ENCODE assay signal across 29 mouse cellular contexts in the genomic region with DNA sequence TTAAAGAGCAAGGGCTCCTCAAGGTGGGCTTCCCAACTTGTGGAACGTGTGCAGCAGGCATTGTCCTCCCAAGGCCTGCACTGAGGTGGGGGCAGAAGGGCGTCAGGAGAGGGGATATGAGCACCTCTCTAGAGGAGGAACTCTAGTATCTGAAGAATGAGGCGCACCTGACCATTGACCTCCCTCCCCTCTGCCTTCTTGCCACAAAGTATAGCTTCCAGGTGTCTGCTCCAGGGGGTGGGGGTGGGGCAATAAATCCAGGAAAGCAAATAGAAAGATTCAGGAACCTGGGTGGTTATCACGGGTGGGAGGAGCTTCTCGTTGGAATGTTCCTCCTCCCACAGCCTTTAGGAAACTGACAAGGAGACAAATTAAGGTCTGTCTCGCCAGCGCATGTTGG. TPM values are rescaled to one million over a fixed set of nuclear protein-coding genes. Genes with fewer than 3 reads are reported as not detected.
DNase-seq lines count a peak whose midpoint lies in the region; ATAC-seq and TF ChIP-seq lines count a peak whose summit lies in the region.
"Had no signal": no experiment of that assay in that cellular context is flagged by ENCODE, and none has a peak within 500 bp of the region (broad histone marks: within the 10 kb centered on the region; RNA-seq: fewer than 3 reads in every experiment).

No protein-coding gene starts in this region.

- H3K9ac ChIP-seq in kidney, postnatal 0 days (ENCODE audit: low read depth, low read length): no peak overlapping the region
- no peak overlapping the region for H3K9ac ChIP-seq in intestine, embryonic 14.5 days (ENCODE audit: low read length)
- H3K9ac ChIP-seq in intestine, embryonic 16.5 days (ENCODE audit: low read depth, low read length): no peak overlapping the region
- H3K9ac ChIP-seq in stomach, postnatal 0 days (ENCODE audit: low read length): no peak overlapping the region
- H3K9ac ChIP-seq: embryonic facial prominence, embryonic 15.5 days; forebrain, embryonic 15.5 days; hindbrain, embryonic 15.5 days had no signal

- WGBS in kidney, postnatal 0 days: 55% methylated on average over 7 of the region's 7 CpGs
- 49% methylated on average over 7 of the region's 7 CpGs for WGBS in intestine, embryonic 14.5 days
- 50% methylated on average over 7 of the region's 7 CpGs for WGBS in intestine, embryonic 16.5 days
- 38% methylated on average over 7 of the region's 7 CpGs for WGBS in stomach, postnatal 0 days

- intact Hi-C loops in heart, postnatal 25 days (cut with DNase I): no loop called here

- no peak for TF ChIP-seq EP300 in stomach, postnatal 0 days (optimal IDR thresholded peaks at IDR 0.05)

- H3K4me2 ChIP-seq in kidney, postnatal 0 days (ENCODE audit: low read length): no peak overlapping the region
- no peak overlapping the region for H3K4me2 ChIP-seq in intestine, embryonic 14.5 days (ENCODE audit: low read length)
- no peak overlapping the region for H3K4me2 ChIP-seq in intestine, embryonic 16.5 days (ENCODE audit: low read depth, low read length)
- H3K4me2 ChIP-seq in stomach, postnatal 0 days (replicated peaks; ENCODE audit: low read depth): no peak overlapping the region
- H3K4me2 ChIP-seq: embryonic facial prominence, embryonic 15.5 days; forebrain, embryonic 15.5 days; hindbrain, embryonic 15.5 days had no signal

- 0 out of 2 replicates have a peak, but pooled peaks cover 2% of the 10 kb centered on the region for H3K4me1 ChIP-seq in kidney, postnatal 0 days (replicated peaks; ENCODE audit: insufficient read depth, low read length)
- H3K4me1 ChIP-seq in intestine, embryonic 14.5 days (replicated peaks; ENCODE audit: control insufficient read depth, insufficient read depth, low read length): peaks cover 12% of the 10 kb centered on the region; the same call in 1 of the 2 replicates
- no peaks in the 10 kb centered on the region for H3K4me1 ChIP-seq in intestine, embryonic 16.5 days (ENCODE audit: control insufficient read depth, insufficient read depth, low read length)
- H3K4me1 ChIP-seq in stomach, postnatal 0 days (replicated peaks; ENCODE audit: control insufficient read depth, insufficient read depth): no peaks in the 10 kb centered on the region

- DNase-seq in kidney, postnatal 0 days (ENCODE audit: low spot score): no peak
- DNase-seq in kidney, adult 18-20 months: no peak
- DNase-seq in intestine, embryonic 14.5 days (ENCODE audit: low spot score): no peak
- DNase-seq in stomach, postnatal 0 days (ENCODE audit: low spot score): peak; percentile 21
- DNase-seq in ovary, adult 18-20 months (ENCODE audit: low spot score): no peak
- no peak for DNase-seq in heart, postnatal 25 days (ENCODE audit: low spot score)
- DNase-seq: adrenal gland, adult 8-10 months; cerebellum, adult 11 months; cerebellum, adult 8-10 months; cerebellum, postnatal 14 days; embryo, embryonic 11 days; gastrocnemius, postnatal 10 days; heart, adult 18-20 months; heart, postnatal 10 days had no signal

- H3K9me3 ChIP-seq in kidney, postnatal 0 days (replicated peaks; ENCODE audit: low read length): no peaks in the 10 kb centered on the region
- no peaks in the 10 kb centered on the region for H3K9me3 ChIP-seq in intestine, embryonic 14.5 days (ENCODE audit: control insufficient read depth, low read length)
- H3K9me3 ChIP-seq in intestine, embryonic 16.5 days (ENCODE audit: control insufficient read depth, low read length): no peaks in the 10 kb centered on the region
- H3K9me3 ChIP-seq in stomach, postnatal 0 days (ENCODE audit: control insufficient read depth, low read length): no peaks in the 10 kb centered on the region
- H3K9me3 ChIP-seq: embryonic facial prominence, embryonic 15.5 days; forebrain, embryonic 15.5 days; G1E; heart, embryonic 10.5 days; hindbrain, embryonic 15.5 days had no signal

- no peak overlapping the region for H3K4me3 ChIP-seq in kidney, postnatal 0 days (replicated peaks; ENCODE audit: low read depth, low read length)
- H3K4me3 ChIP-seq in intestine, embryonic 14.5 days (ENCODE audit: low read depth, low read length): no peak overlapping the region
- no peak overlapping the region for H3K4me3 ChIP-seq in intestine, embryonic 16.5 days (ENCODE audit: low read length)
- no peak overlapping the region for H3K4me3 ChIP-seq in stomach, postnatal 0 days (ENCODE audit: low read depth, low read length)
- H3K4me3 ChIP-seq: embryonic facial prominence, embryonic 15.5 days; erythroblast, embryonic 14.5 days; forebrain, embryonic 15.5 days; heart, embryonic 10.5 days; hindbrain, embryonic 15.5 days had no signal

- no peaks in the 10 kb centered on the region for H3K27me3 ChIP-seq in kidney, postnatal 0 days (ENCODE audit: insufficient read depth, low read length)
- H3K27me3 ChIP-seq in intestine, embryonic 14.5 days (replicated peaks; ENCODE audit: control insufficient read depth, insufficient read depth, low read length): no peaks in the 10 kb centered on the region
- no peaks in the 10 kb centered on the region for H3K27me3 ChIP-seq in intestine, embryonic 16.5 days (replicated peaks; ENCODE audit: control insufficient read depth, insufficient read depth, low read length)
- H3K27me3 ChIP-seq in stomach, postnatal 0 days (ENCODE audit: control insufficient read depth, insufficient read depth, low read length): no peaks in the 10 kb centered on the region
- H3K27me3 ChIP-seq: embryonic facial prominence, embryonic 15.5 days; forebrain, embryonic 15.5 days; hindbrain, embryonic 15.5 days had no signal

- no peaks in the 10 kb centered on the region for H3K36me3 ChIP-seq in kidney, postnatal 0 days (ENCODE audit: insufficient read depth, low read length)
- H3K36me3 ChIP-seq in intestine, embryonic 14.5 days (ENCODE audit: control insufficient read depth, insufficient read depth, low read length): no peaks in the 10 kb centered on the region
- H3K36me3 ChIP-seq in intestine, embryonic 16.5 days (ENCODE audit: control insufficient read depth, insufficient read depth, low read length): no peaks in the 10 kb centered on the region
- H3K36me3 ChIP-seq in stomach, postnatal 0 days (ENCODE audit: control insufficient read depth, insufficient read depth, low read length): no peaks in the 10 kb centered on the region
- H3K36me3 ChIP-seq: embryonic facial prominence, embryonic 15.5 days; forebrain, embryonic 15.5 days; G1E; heart, embryonic 10.5 days; hindbrain, embryonic 15.5 days had no signal

- H3K27ac ChIP-seq in kidney, postnatal 0 days: no peak overlapping the region
- H3K27ac ChIP-seq in intestine, embryonic 14.5 days (ENCODE audit: low read depth): no peak overlapping the region
- no peak overlapping the region for H3K27ac ChIP-seq in intestine, embryonic 16.5 days (ENCODE audit: low read length)
- no peak overlapping the region for H3K27ac ChIP-seq in stomach, postnatal 0 days (replicated peaks)
- H3K27ac ChIP-seq: embryonic facial prominence, embryonic 15.5 days; forebrain, embryonic 15.5 days; heart, embryonic 10.5 days; hindbrain, embryonic 15.5 days had no signal

- no peak for TF ChIP-seq CTCF in kidney, postnatal 0 days (IDR thresholded peaks at IDR 0.05; ENCODE audit: low read depth)
- TF ChIP-seq CTCF in stomach, postnatal 0 days (IDR thresholded peaks at IDR 0.05; ENCODE audit: low read depth): no peak

- peak; percentile 22; the same call in 1 of the 2 replicates for ATAC-seq in kidney, postnatal 0 days (replicated peaks; ENCODE audit: low FRiP score, low read depth)
- peak; percentile 52 for ATAC-seq in intestine, embryonic 14.5 days (replicated peaks; ENCODE audit: low FRiP score, low TSS enrichment, low read depth)
- peak; percentile 82 for ATAC-seq in intestine, embryonic 16.5 days
- ATAC-seq in stomach, postnatal 0 days (ENCODE audit: low FRiP score, low TSS enrichment): 0 out of 2 replicates have a peak, but pooled peaks have one; percentile 19
- ATAC-seq: forebrain, embryonic 15.5 days had no signal

RNA-seq across cellular contexts. Expression of a gene that starts 2.0 kb away (rescaled TPM):
- polyA plus RNA-seq in kidney, postnatal 0 days (2015; fragmentation: Nextera tagmentation; extraction: Ambion mirVana): 0.19 and 0.20 TPM in 2 replicates
- not detected in 2 replicates for polyA plus RNA-seq in intestine, embryonic 14.5 days (2014; fragmentation: Nextera tagmentation; extraction: Ambion mirVana)
- polyA plus RNA-seq in intestine, embryonic 16.5 days (2015; fragmentation: Nextera tagmentation; extraction: Ambion mirVana): not detected in 2 replicates
- polyA plus RNA-seq in stomach, postnatal 0 days (2015; fragmentation: Nextera tagmentation; extraction: Ambion mirVana): 0.10 TPM in 1 of 2 replicates, not detected in the other
- total RNA-seq in heart, postnatal 25 days (2021): not detected
- total RNA-seq: adrenal gland, adult 8-10 months; adrenal gland, postnatal 4 days; common myeloid progenitor, adult 5-6 weeks; gastrocnemius, postnatal 10 days; gastrocnemius, postnatal 4 days; heart, postnatal 10 days; hematopoietic stem cell, adult 5-6 weeks had no signal
- polyA plus RNA-seq: brain, embryonic 14.5 days; erythroblast, embryonic 14.5 days; forebrain, embryonic 11.5 days; forebrain, embryonic 15.5 days; frontal cortex, adult 2 months; G1E; heart, embryonic 14.5 days; hindbrain, embryonic 15.5 days had no signal

RNA-seq across cellular contexts. Expression of a gene that starts 41.7 kb away (rescaled TPM):
- polyA plus RNA-seq in kidney, postnatal 0 days (2015; fragmentation: Nextera tagmentation; extraction: Ambion mirVana): 0.54 and 0.59 TPM in 2 replicates
- polyA plus RNA-seq in intestine, embryonic 14.5 days (2014; fragmentation: Nextera tagmentation; extraction: Ambion mirVana): 0.44 and 0.69 TPM in 2 replicates
- polyA plus RNA-seq in intestine, embryonic 16.5 days (2015; fragmentation: Nextera tagmentation; extraction: Ambion mirVana): 0.32 TPM in 2 replicates
- 0.28 and 0.39 TPM in 2 replicates for polyA plus RNA-seq in stomach, postnatal 0 days (2015; fragmentation: Nextera tagmentation; extraction: Ambion mirVana)
- total RNA-seq in heart, postnatal 25 days (2021): not detected
- total RNA-seq: common myeloid progenitor, adult 5-6 weeks; heart, adult 18-20 months; hematopoietic stem cell, adult 5-6 weeks had no signal
- polyA plus RNA-seq: erythroblast, embryonic 14.5 days; G1E; heart, embryonic 10.5 days had no signal

Comparison
In these comparisons a context has a peak if more than half of its experiments do, and no peak if none do; other contexts are left out.
1. ATAC-seq: peak in every context shown above with its lines; median percentile 82 in intestine, embryonic 16.5 days; 52 in intestine, embryonic 14.5 days; 22 in kidney, postnatal 0 days; 19 in stomach, postnatal 0 days.